Mouse (Mus musculus) frontal cortex, postnatal 25 days (tissue): Measurements from ENCODE around the gene Slc17a5.

Experiments used
- DNase-seq, 2 experiments: peaks; one replicate each; pipeline ENCODE4 v3.0.0; 2022; ENCODE audit warnings: low spot score in 2 of 2

Slc17a5 gene

GRCm38 (mm10) chr9:78587914-78588313 is at the start of gene Slc17a5:
TSS of gene Slc17a5 (minus strand) at chr9:78588041.
- peak; percentile 76 to 86 for DNase-seq

DNA sequence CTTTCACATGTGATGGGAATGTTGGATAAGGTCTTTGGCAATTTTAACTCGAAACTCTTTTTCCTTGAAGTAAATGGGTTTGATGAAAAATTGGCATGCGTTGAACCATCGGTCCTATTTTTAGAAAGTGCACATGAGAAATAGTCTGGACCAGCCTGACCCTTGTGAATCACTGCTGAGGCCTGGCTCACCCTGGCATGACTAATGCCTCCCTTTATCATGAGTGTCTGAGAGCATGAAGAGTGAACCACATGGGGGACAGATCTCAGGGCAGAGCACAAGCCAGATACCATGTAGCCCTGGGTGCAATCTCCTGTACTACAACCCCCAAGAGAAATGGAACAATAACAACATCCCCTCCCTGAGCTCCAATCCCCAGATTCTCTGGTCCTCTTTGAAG is 46.1 kb upstream of the Slc17a5 start:
- no peak for DNase-seq

DNA sequence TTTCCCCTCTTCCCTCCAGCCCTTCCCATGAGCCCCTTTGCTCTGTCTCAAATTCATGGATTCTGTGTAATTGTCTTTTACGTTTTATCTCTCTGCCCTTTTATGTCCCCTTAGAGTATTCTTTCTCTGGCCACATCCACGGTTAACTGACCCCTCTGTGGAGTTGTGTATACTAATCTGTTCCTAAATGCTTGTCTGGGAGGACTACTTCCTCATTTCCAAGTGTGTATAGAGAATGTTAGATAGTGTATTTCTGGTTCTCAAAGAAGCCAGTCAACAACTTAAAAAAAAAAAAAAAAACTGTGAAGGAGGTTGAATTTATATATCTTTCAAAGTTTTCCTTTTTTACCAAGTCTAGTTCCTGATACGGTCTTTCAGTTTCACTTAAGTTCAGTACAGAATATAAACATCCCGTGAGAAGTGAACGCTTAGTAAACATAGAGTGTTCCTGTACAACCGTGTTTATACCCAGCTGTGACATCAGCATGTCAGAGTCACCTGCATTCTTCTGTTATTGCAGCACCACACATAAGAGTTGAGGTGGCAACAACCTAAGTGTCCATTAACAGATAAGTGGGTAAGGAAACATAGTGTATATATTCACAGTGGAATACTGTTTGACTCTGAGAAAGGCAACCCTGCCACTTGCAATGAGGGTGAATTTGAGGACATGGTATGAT is 44.1 kb upstream of the Slc17a5 start:
- DNase-seq, result no peak

DNA sequence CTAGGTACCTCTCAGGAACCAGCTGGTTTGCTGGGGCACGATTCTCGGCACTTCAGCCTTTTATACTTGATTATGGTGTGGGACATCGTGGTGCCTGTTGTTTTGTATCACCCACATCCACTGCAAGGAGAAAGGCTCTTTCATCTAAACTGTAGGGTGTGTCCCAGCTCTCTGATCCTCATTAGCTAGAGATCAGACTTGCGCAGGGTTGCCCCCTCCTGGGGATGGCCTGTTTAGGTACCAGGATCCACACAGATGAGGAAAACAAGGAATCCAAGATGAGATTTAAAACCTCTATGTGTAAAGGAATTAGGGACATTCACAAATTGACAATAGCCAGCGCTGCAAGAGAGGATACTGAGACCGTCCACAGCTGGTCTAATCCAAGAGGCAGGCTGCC is 42.1 kb upstream of the Slc17a5 start:
- no peak for DNase-seq

- DNase-seq, result peak in 1 of 2 experiments; percentile 14
Observed at GRCm38 (mm10) chr9:78623301-78623747, 35.5 kb upstream of the Slc17a5 start.

- DNase-seq, result no peak
Observed at GRCm38 (mm10) chr9:78619285-78619684, 31.4 kb upstream of the Slc17a5 start.

- DNase-seq, result no peak
Observed at GRCm38 (mm10) chr9:78615401-78616021, 27.7 kb upstream of the Slc17a5 start, which contains the start of gene Cd109. TSS of gene Cd109 (plus strand) at chr9:78615546.

- no peak for DNase-seq
Observed at GRCm38 (mm10) chr9:78614201-78614600, 26.4 kb upstream of the Slc17a5 start.

GRCm38 (mm10) chr9:78601046-78601730 is 13.3 kb upstream of the Slc17a5 start:
- no peak for DNase-seq

DNA sequence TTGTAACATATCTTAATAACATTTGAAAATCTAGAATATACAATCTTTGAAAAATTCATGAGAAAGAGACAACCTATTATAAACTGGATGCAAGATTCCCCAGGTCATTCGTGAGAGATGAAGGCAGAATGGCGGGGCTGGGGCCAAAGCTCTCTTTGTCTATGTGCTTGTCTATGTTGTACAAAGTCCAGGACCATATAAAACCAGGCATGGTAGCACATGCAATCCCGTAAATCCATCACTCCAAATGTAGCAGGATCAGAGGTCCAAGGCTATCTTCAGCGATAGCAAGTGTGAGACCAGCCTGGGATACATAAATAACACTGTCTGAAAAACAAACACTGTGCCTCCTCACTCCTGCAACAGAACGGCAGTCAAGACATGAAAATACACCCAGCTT is 12.1 kb upstream of the Slc17a5 start:
- DNase-seq, result no peak

GRCm38 (mm10) chr9:78596834-78597233 is 9.0 kb upstream of the Slc17a5 start:
- peak; percentile 17 to 25 for DNase-seq

DNA sequence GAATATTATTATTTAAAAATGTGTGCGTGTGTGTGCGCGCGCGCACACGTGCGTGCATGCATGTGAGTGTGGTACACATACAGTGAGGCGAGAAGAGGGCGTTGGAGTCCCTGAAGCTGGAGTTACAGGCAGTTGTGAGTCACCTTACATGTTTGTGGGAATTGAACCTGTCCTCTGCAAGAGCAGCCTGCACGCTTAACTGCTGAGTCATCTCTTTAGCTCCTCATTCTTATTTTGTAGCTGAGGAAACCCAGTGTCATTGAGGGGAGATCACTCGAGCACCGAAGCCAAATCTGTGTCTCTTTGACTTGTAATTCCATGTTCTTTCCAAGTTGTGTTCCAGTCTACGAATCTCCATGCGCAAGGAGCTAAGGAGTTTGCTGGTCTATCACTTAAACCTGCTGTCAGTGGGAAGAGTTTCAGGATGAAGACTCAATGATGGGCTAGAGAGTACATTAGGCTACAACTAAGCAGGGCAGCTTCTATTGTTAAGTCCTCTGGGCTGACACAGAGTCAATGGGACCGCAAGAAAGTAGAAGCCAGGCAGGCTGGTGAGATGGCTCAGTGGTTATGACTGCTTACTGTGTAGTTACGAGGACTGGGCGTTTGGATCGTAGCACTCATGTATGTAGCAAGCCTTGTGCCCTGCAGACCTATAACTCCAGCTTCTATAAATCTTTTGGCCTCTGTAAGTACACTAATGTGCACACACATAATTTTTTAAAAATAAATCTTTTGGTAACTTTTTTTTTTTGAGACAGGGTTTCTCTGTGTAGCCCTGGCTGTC is 8.1 kb upstream of the Slc17a5 start:
- no peak for DNase-seq

DNA sequence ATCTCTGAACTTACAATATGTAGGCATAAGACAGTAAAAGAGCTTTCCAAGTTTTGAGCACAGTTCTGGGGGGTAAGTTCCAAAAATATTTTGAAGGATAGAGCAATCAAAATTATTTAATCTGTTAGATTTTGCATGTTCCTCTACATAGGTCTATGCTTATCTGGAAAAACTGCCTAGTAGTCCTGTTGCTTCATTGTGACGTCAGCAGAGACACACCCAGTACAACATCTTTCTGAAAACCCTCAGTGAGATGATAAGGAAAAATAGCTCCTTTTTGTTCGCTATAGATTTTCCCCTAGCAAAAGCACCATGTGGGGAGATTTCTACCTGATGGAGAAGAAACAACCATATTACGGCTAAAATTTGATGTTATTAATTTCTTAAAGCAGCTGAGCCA is 7.4 kb upstream of the Slc17a5 start:
- no peak for DNase-seq

DNA sequence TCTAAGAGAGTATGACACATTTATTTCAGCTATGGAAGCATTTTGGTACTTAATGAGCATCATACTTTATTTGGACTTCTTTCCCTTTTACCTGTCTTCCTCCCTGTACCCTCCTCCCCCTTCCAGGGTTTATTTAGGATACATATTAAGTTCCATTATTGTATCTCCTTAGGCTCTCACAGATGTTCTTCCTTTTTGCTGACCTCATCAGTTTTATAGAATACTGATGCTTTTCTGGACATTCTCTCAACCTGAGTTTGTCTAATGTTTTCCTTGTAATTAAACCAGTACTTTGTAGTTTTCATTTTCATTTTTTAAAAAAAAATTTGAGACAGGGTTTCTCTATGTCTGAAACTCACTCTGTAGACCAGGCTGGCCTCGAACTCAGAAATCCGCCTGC is 2.6 kb upstream of the Slc17a5 start:
- no peak for DNase-seq

- DNase-seq, result no peak
Observed at GRCm38 (mm10) chr9:78588411-78589033, 681 bp upstream of the Slc17a5 start.

- no peak for DNase-seq
Observed at GRCm38 (mm10) chr9:78587218-78587883, 490 bp downstream of the Slc17a5 start.

- DNase-seq, result no peak
Observed at GRCm38 (mm10) chr9:78579644-78580396, 8.0 kb downstream of the Slc17a5 start.

DNA sequence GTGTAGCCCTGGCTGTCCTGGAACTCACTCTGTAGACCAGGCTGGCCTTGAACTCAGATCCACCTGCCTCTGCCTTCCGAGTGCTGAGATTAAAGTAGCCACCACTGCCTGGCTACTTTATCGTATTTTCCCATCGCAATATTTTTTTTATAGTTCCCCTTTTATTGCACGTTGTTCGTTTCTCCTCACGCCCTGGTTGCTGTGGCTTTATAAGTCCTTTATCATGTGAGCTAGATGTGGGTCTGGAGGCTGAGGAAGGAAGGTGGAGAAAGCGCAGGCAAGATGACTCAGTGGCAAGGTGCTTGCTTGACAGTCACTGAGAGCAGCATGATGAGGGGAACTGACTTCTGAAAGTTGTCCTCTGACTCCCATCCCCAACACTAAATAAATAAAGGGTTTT is 9.0 kb downstream of the Slc17a5 start:
- DNase-seq, result no peak

GRCm38 (mm10) chr9:78576466-78576865 is 11.4 kb downstream of the Slc17a5 start:
- no peak for DNase-seq

GRCm38 (mm10) chr9:78569934-78570333 is 17.9 kb downstream of the Slc17a5 start:
- no peak for DNase-seq
